Comparison of ENCODE assay signal across 10 mouse cellular contexts in the genomic region with DNA sequence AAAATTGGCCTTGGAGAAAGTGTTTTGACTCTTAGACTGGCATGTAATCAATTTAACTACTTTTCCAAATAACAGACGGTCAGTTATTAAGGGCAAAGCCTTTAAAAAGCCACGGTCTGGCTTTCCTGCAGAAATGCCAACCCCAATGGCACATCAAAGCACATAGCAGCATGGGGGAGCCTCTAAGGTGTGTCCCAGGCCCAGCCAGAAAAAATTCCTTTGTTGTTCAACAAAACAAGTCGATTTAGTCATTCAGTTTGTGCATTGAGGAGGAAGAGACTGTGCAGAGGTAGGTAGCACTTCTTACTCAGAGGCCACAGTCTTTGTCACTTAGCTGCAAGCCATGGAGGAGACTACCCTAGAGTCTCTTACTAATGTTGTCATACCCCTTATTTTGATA.
"Had no signal": no experiment of that assay in that cellular context is flagged by ENCODE, and none has a peak within 500 bp of the region (broad histone marks: within the 10 kb centered on the region; RNA-seq: fewer than 3 reads in every experiment).

No protein-coding gene starts in this region.

- H3K36me3 ChIP-seq: limb, embryonic 13.5 days; neural tube, embryonic 15.5 days had no signal

- H3K4me2 ChIP-seq: limb, embryonic 13.5 days; neural tube, embryonic 15.5 days had no signal

- H3K4me3 ChIP-seq: limb, embryonic 13.5 days; myocyte; neural tube, embryonic 15.5 days had no signal

- H3K27me3 ChIP-seq: limb, embryonic 13.5 days; neural tube, embryonic 15.5 days had no signal

- H3K27ac ChIP-seq: limb, embryonic 13.5 days; liver, embryonic 14.5 days; neural tube, embryonic 15.5 days had no signal

- DNase-seq: kidney, adult 8-10 months; kidney, postnatal 25 days; lung, adult 18-20 months; right cerebral cortex, postnatal 25 days; thymus, postnatal 36 days had no signal

- H3K9me3 ChIP-seq: limb, embryonic 13.5 days; neural tube, embryonic 15.5 days had no signal

- H3K9ac ChIP-seq: limb, embryonic 13.5 days; liver, embryonic 14.5 days; neural tube, embryonic 15.5 days had no signal

- ATAC-seq: intestine, embryonic 16.5 days had no signal
